ENCODE assay signal across 28 mouse cellular contexts in the genomic region with DNA sequence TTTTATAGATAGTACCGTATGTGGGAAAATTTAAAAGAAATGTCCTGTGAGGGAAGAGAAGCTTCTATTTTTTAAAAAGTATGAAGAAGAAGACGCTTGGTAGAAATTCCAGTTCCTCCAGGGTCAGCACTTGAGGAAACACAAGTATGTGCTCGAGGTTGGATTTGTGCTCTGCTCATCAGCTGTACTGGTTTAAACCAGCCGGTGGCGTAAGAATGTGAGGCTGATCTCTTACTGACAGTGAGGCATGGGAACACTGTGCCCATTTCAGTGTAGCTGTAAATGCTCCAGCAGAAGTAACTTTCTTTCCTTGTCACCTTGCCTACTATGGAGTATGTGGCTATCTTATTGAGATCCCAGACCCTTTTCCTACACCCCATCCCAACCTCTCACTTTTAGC.
A peak's percentile ranks its signal among the peaks of the same experiment; 100 is the strongest.
DNase-seq lines count a peak whose midpoint lies in the region; ATAC-seq and TF ChIP-seq lines count a peak whose summit lies in the region.
"Had no signal": no experiment of that assay in that cellular context is flagged by ENCODE, and none has a peak within 500 bp of the region (broad histone marks: within the 10 kb centered on the region; RNA-seq: fewer than 3 reads in every experiment).

No protein-coding gene starts in this region.

- no peak for TF ChIP-seq CTCF in gastrocnemius, adult 2 months (IDR thresholded peaks at IDR 0.05)
- TF ChIP-seq CTCF in layer of hippocampus, adult 2 months (conservative IDR thresholded peaks at IDR 0.05): no peak

- H3K9ac ChIP-seq in lung, embryonic 16.5 days (ENCODE audit: low read length): no peak overlapping the region
- H3K9ac ChIP-seq: embryonic facial prominence, embryonic 12.5 days; forebrain, embryonic 15.5 days; hindbrain, embryonic 13.5 days; limb, embryonic 12.5 days; liver, embryonic 15.5 days; midbrain, embryonic 15.5 days; neural tube, embryonic 15.5 days had no signal

- H3K27ac ChIP-seq in gastrocnemius, adult 2 months: peak overlapping the region; percentile 63; the same call in 1 of the 2 replicates
- H3K27ac ChIP-seq in layer of hippocampus, adult 2 months: peak overlapping the region; percentile 58; the same call in 1 of the 2 replicates
- H3K27ac ChIP-seq in lung, embryonic 16.5 days (ENCODE audit: low read length): peak overlapping the region; percentile 87
- H3K27ac ChIP-seq: embryonic facial prominence, embryonic 12.5 days; forebrain, embryonic 15.5 days; hindbrain, embryonic 13.5 days; limb, embryonic 12.5 days; liver, embryonic 15.5 days; midbrain, embryonic 10.5 days; midbrain, embryonic 15.5 days; neural tube, embryonic 15.5 days had no signal

- intact Hi-C loops in gastrocnemius, adult 2 months (cut with DNase I): no loop called here
- intact Hi-C loops in gastrocnemius, postnatal 36 days (cut with DNase I): no loop called here

- DNase-seq in gastrocnemius, adult 2 months: no peak
- DNase-seq in gastrocnemius, postnatal 36 days: no peak
- no peak for DNase-seq in layer of hippocampus, adult 2 months (ENCODE audit: low spot score in 2 of 2)
- no peak for DNase-seq in layer of hippocampus, postnatal 14 days (ENCODE audit: low spot score in 2 of 2)
- no peak for DNase-seq in lung, postnatal 14 days
- DNase-seq in cerebellum, postnatal 14 days: no peak
- DNase-seq: adrenal gland, adult 2 months; adrenal gland, postnatal 36 days; cerebellum, adult 18-20 months; cerebellum, postnatal 10 days; heart, postnatal 4 days; kidney, postnatal 4 days; spleen, adult 18-20 months; thymus, postnatal 14 days had no signal

- H3K4me3 ChIP-seq in gastrocnemius, adult 2 months: no peak overlapping the region
- H3K4me3 ChIP-seq in layer of hippocampus, adult 2 months: no peak overlapping the region
- no peak overlapping the region for H3K4me3 ChIP-seq in lung, embryonic 16.5 days (ENCODE audit: low read length)
- H3K4me3 ChIP-seq: embryonic facial prominence, embryonic 12.5 days; forebrain, embryonic 10.5 days; forebrain, embryonic 15.5 days; hindbrain, embryonic 13.5 days; limb, embryonic 12.5 days; liver, embryonic 15.5 days; midbrain, embryonic 10.5 days; midbrain, embryonic 15.5 days; neural tube, embryonic 15.5 days had no signal

- H3K27me3 ChIP-seq in lung, embryonic 16.5 days (ENCODE audit: control insufficient read depth, insufficient read depth, low read depth, low read length): no peaks in the 10 kb centered on the region
- H3K27me3 ChIP-seq: CH12.LX; embryonic facial prominence, embryonic 12.5 days; forebrain, embryonic 15.5 days; hindbrain, embryonic 13.5 days; limb, embryonic 12.5 days; liver, embryonic 15.5 days; midbrain, embryonic 15.5 days; neural tube, embryonic 15.5 days had no signal

- 54% methylated on average over 5 of the region's 5 CpGs for WGBS in lung, embryonic 16.5 days

- no peak for ATAC-seq in lung, embryonic 16.5 days (ENCODE audit: low read depth)
- ATAC-seq: activated CD4-positive, CD25-positive, alpha-beta regulatory T cell, adult 4 months; forebrain, embryonic 15.5 days; intestine, embryonic 16.5 days; midbrain, embryonic 15.5 days had no signal

- peaks cover 31% of the 10 kb centered on the region for H3K4me1 ChIP-seq in lung, embryonic 16.5 days (replicated peaks; ENCODE audit: control insufficient read depth, insufficient read depth, low read length)
- H3K4me1 ChIP-seq: liver, embryonic 15.5 days; midbrain, embryonic 15.5 days had no signal

- peaks cover 32% of the 10 kb centered on the region for H3K36me3 ChIP-seq in lung, embryonic 16.5 days (ENCODE audit: control insufficient read depth, insufficient read depth, low read length)
- H3K36me3 ChIP-seq: forebrain, embryonic 15.5 days; midbrain, embryonic 15.5 days had no signal

- peaks cover 3% of the 10 kb centered on the region; the same call in 1 of the 2 replicates for H3K9me3 ChIP-seq in lung, embryonic 16.5 days (ENCODE audit: control insufficient read depth, low read length)
- H3K9me3 ChIP-seq: embryonic facial prominence, embryonic 12.5 days; forebrain, embryonic 15.5 days; hindbrain, embryonic 13.5 days; liver, embryonic 15.5 days; midbrain, embryonic 10.5 days; midbrain, embryonic 15.5 days; neural tube, embryonic 15.5 days had no signal

- H3K4me2 ChIP-seq in lung, embryonic 16.5 days (ENCODE audit: low read depth, low read length): no peak overlapping the region
- H3K4me2 ChIP-seq: embryonic facial prominence, embryonic 12.5 days; forebrain, embryonic 15.5 days; heart, embryonic 11.5 days; hindbrain, embryonic 13.5 days; limb, embryonic 12.5 days; liver, embryonic 15.5 days; midbrain, embryonic 15.5 days; neural tube, embryonic 15.5 days had no signal
